ENCODE assay signal across 1 mouse cellular context in genomic region chr6:24666248-24666647, GRCm38 (mm10).
TF ChIP-seq lines count a peak whose summit lies in the region.

No protein-coding gene starts in this region.

TF ChIP-seq in MEL, 35 proteins besides CTCF, POLR2A, EP300 and RAD21 (continued from another document):
- TF ChIP-seq POLR2AphosphoS2 (IDR thresholded peaks at IDR 0.05; ENCODE audit: low read length): no peak
- TF ChIP-seq MAX (IDR thresholded peaks at IDR 0.05; ENCODE audit: low read length): peak; percentile 70
- TF ChIP-seq ZKSCAN1 (IDR thresholded peaks at IDR 0.05; ENCODE audit: low read depth, low read length): no peak
- no peak for TF ChIP-seq MAZ (IDR thresholded peaks at IDR 0.05; ENCODE audit: low read depth, low read length)
- TF ChIP-seq UBTF (IDR thresholded peaks at IDR 0.05; ENCODE audit: borderline replicate concordance, insufficient read depth, low read depth, low read length): no peak
- TF ChIP-seq TBP (IDR thresholded peaks at IDR 0.05; ENCODE audit: low read depth, low read length): no peak
- no peak for TF ChIP-seq CHD1 (IDR thresholded peaks at IDR 0.05; ENCODE audit: low read depth, low read length)
- no peak for TF ChIP-seq USF1 (IDR thresholded peaks at IDR 0.05; ENCODE audit: low read depth, low read length)
- TF ChIP-seq ZMIZ1 (IDR thresholded peaks at IDR 0.05; ENCODE audit: low read depth, low read length): no peak
- peak; percentile 46; the same call in 1 of the 2 replicates for TF ChIP-seq GATA1 (IDR thresholded peaks at IDR 0.05; ENCODE audit: low read depth, low read length)
- TF ChIP-seq CHD2 (IDR thresholded peaks at IDR 0.05; ENCODE audit: low read length): no peak
- TF ChIP-seq MXI1 (IDR thresholded peaks at IDR 0.05; ENCODE audit: low read depth, low read length): 0 out of 2 replicates have a peak, but pooled peaks have one; percentile 58
- 0 out of 2 replicates have a peak, but pooled peaks have one; percentile 4 for TF ChIP-seq TCF12 (IDR thresholded peaks at IDR 0.05; ENCODE audit: low read depth, low read length)
- TF ChIP-seq ELF1 (IDR thresholded peaks at IDR 0.05; ENCODE audit: low read depth, low read length): peak; percentile 37; the same call in 1 of the 2 replicates
- no peak for TF ChIP-seq NRF1 (IDR thresholded peaks at IDR 0.05; ENCODE audit: insufficient read depth, low read depth, low read length, poor library complexity, severe bottlenecking)
- TF ChIP-seq TAL1 (IDR thresholded peaks at IDR 0.05; ENCODE audit: low read length): no peak
- TF ChIP-seq MYC (IDR thresholded peaks at IDR 0.05; ENCODE audit: low read depth, low read length): 0 out of 2 replicates have a peak, but pooled peaks have one; percentile 41
- peak; percentile 68 for TF ChIP-seq SIN3A (IDR thresholded peaks at IDR 0.05; ENCODE audit: low read length)
- no peak for TF ChIP-seq MAFK (IDR thresholded peaks at IDR 0.05; ENCODE audit: borderline replicate concordance, low read depth, low read length)
- peak; percentile 52; the same call in 1 of the 2 replicates for TF ChIP-seq RCOR1 (IDR thresholded peaks at IDR 0.05; ENCODE audit: low read depth, low read length)
